Mouse (Mus musculus): ENCODE data around the gene Map2k1. TPM values are rescaled to one million over a fixed set of nuclear protein-coding genes. Genes with fewer than 3 reads are reported as not detected.

The Map2k1 gene
- polyA plus RNA-seq, 1 experiment from 2014 or later, result 30.9 TPM

DNA sequence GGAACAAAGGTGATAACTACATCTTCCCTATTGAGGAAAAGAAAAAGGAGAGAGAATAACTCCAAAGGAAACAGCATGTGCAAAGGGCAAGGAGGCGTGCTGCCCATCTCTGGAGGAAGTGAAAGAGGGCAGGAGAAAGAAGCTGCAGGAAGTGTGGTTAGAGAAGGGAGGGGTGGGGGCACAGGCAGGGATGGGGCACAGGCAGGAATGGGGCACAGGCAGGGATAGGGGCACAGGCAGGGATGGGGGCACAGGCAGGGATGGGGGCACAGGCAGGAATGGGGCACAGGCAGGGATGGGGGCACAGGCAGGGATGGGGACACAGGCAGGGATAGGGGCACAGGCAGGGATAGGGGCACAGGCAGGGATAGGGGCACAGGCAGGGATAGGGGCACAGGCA lies 4.1 kb downstream of the Map2k1 start:
- no peak overlapping the region for H3K4me2 ChIP-seq
- H3K27me3 ChIP-seq, result no peaks in the 10 kb centered on the region
- no peaks in the 10 kb centered on the region for H3K9me3 ChIP-seq (replicated peaks)
- 63% methylated on average over 1 of the region's 1 CpGs for WGBS (ENCODE audit: insufficient replicate concordance)
- H3K9ac ChIP-seq, result no peak overlapping the region
- no peak overlapping the region for H3K4me3 ChIP-seq (replicated peaks)
- ATAC-seq (ENCODE audit: insufficient read depth), result no peak
- H3K4me1 ChIP-seq (replicated peaks), result peaks cover 31% of the 10 kb centered on the region
- no peak overlapping the region for H3K27ac ChIP-seq (replicated peaks)
- H3K36me3 ChIP-seq (replicated peaks), result no peaks in the 10 kb centered on the region; the same call in 1 of the 2 replicates

DNA sequence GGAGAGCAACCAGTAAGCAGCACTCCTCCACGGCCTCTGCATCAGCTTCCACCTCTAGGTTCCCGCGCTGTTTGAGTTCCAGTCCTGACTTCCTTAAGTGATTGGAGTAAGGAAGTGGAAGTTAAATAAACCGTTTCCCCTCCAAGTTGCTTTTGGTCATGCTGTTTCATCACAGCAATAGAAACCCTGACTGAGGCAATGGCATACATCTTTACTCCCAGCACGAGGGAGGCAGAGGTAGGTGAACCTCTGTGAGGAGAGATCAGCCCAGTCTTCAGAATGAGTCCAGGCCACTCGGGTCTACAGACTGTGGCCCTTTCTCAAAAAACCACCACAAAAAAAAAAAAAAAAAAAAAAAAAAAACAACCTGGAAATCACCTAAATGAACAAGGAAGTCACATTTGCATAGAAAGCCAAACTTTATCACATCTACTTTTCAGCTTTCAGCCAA lies 11.0 kb downstream of the Map2k1 start:
- Histone ChIP-seq H3K36me3 (replicated peaks) (no peaks in the 10 kb centered on the region), H3K27ac (replicated peaks) (no peak overlapping the region), H3K4me2 (no peak overlapping the region), H3K4me3 (replicated peaks) (no peak overlapping the region), H3K9me3 (replicated peaks) (no peaks in the 10 kb centered on the region), H3K9ac (no peak overlapping the region), H3K4me1 (replicated peaks) (peaks cover 7% of the 10 kb centered on the region), H3K27me3 (no peaks in the 10 kb centered on the region)
- no peak for ATAC-seq (ENCODE audit: insufficient read depth)
- 31% methylated on average over 6 of the region's 6 CpGs for WGBS (ENCODE audit: insufficient replicate concordance)

DNA sequence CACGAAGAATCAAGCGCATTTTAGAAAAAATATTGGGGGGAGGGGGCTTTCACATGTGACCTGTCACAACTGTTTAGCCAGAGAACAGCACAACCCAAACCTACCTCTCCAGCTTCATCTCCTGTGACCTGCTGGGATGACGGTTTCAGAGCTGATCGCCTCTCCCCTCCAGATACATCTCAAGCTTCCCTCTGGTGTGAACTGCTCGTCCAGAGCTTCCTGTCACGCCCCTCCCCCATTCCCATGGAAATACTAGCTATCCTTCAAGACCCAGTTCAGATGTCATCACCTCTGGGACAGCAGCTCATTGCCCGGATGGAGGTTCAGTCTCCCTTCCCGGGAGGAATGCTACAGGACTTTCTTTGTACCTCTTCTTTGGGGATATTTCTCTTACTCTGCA lies 12.8 kb downstream of the Map2k1 start:
- no peak overlapping the region for H3K4me3 ChIP-seq (replicated peaks)
- no peak overlapping the region for H3K9ac ChIP-seq
- 0 out of 2 replicates have a peak, but pooled peaks cover 4% of the 10 kb centered on the region for H3K36me3 ChIP-seq (replicated peaks)
- no peak overlapping the region for H3K4me2 ChIP-seq
- H3K4me1 ChIP-seq (replicated peaks), result peaks cover 7% of the 10 kb centered on the region
- WGBS (ENCODE audit: insufficient replicate concordance), result 41% methylated on average over 8 of the region's 8 CpGs
- no peaks in the 10 kb centered on the region for H3K27me3 ChIP-seq
- ATAC-seq (ENCODE audit: insufficient read depth), result no peak
- H3K9me3 ChIP-seq (replicated peaks), result no peaks in the 10 kb centered on the region
- H3K27ac ChIP-seq (replicated peaks), result no peak overlapping the region

DNA sequence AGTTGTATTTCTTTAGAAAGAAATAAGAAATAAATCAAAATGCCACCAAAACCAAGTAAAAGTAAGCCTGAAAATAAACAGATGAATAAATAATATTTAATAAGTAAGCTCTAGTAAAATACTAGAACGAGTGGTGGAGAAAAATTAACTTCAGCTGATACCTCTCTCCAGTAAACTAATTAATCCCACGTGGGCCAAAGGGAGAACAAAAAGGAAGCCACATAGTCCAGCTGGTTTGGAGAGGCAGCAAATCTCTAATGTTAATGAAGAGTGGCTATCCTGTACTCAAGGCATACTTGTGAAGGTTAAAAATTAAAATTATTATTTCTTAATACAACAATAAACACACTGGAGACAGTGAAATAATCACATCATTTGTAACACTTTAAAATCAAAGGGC lies 13.3 kb downstream of the Map2k1 start:
- no peak overlapping the region for H3K9ac ChIP-seq
- H3K27me3 ChIP-seq, result no peaks in the 10 kb centered on the region
- no peak overlapping the region for H3K27ac ChIP-seq (replicated peaks)
- no peak for ATAC-seq (ENCODE audit: insufficient read depth)
- no peak overlapping the region for H3K4me3 ChIP-seq (replicated peaks)
- WGBS (ENCODE audit: insufficient replicate concordance), result 51% methylated on average over 2 of the region's 2 CpGs
- peaks cover 8% of the 10 kb centered on the region for H3K4me1 ChIP-seq (replicated peaks)
- no peak overlapping the region for H3K4me2 ChIP-seq
- H3K36me3 ChIP-seq (replicated peaks), result 0 out of 2 replicates have a peak, but pooled peaks cover 4% of the 10 kb centered on the region
- no peaks in the 10 kb centered on the region for H3K9me3 ChIP-seq (replicated peaks)

DNA sequence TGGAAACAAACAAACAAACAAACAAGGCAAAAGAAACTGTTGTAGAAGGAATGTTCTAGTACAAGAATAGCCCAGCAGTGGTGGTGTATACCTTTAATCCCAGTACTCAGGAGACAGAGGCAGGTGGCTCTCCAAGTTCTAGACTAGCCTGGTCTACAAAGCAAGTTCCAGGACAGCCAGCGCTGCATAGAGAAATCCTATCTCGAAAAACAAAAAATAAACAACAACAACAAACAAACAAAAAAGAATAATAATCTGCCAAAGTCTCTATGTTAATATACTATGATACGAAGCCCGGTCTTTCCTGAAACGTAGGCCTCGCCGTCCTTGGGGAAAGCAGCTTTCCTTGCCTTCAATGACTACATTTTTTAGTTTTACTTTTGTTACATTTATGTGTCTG lies 17.4 kb downstream of the Map2k1 start:
- Histone ChIP-seq H3K9ac (no peak overlapping the region), H3K9me3 (replicated peaks) (no peaks in the 10 kb centered on the region), H3K27me3 (no peaks in the 10 kb centered on the region), H3K4me2 (no peak overlapping the region), H3K4me3 (replicated peaks) (no peak overlapping the region), H3K27ac (replicated peaks) (no peak overlapping the region), H3K36me3 (replicated peaks) (0 out of 2 replicates have a peak, but pooled peaks cover 4% of the 10 kb centered on the region), H3K4me1 (replicated peaks) (peaks cover 9% of the 10 kb centered on the region)
- ATAC-seq (ENCODE audit: insufficient read depth), result no peak
- 83% methylated on average over 7 of the region's 7 CpGs for WGBS (ENCODE audit: insufficient replicate concordance)

DNA sequence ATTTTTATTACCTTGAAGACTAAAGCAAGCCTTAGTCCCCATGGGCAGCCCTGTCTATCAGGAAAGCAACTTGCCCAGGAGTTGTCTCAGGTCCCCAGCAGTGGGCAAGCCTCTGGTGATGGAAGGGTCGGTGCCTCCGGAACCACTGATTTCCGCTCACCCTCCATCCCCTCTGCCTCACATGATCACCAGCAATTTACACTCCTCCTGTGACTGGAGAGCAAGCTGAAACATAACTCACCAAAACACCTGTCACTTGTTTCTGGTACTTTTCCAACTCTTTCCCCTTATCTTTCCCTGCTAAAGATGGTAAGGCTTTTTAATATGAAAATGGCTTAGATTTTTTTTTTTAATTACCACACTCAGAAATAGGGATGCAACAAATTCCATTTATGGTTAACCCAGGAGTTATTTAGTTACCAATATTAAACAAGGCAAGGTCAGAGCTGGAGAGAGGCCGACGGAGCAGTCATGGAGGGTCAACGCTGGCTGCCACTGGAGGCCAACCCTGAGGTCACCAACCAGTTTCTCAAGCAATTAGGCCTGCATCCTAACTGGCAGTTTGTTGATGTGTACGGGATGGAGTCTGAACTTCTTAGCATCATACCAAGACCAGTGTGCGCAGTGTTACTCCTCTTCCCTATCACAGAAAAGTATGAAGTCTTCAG lies 18.5 kb downstream of the Map2k1 start, which contains the start of gene Uchl4:
Gene Uchl4, plus strand, starts transcription at position 434 of the 668 bp plus-strand sequence.
- H3K36me3 ChIP-seq (replicated peaks), result 0 out of 2 replicates have a peak, but pooled peaks cover 4% of the 10 kb centered on the region
- no peak within 1 kb of the TSS for H3K4me3 ChIP-seq (replicated peaks)
- no peaks in the 10 kb centered on the region for H3K9me3 ChIP-seq (replicated peaks)
- H3K4me2 ChIP-seq, result no peak within 1 kb of the TSS
- H3K9ac ChIP-seq, result no peak within 1 kb of the TSS
- no peak within 1 kb of the TSS for H3K27ac ChIP-seq (replicated peaks)
- H3K27me3 ChIP-seq, result no peaks in the 10 kb centered on the region
- H3K4me1 ChIP-seq (replicated peaks), result 0 out of 2 replicates have a peak, but pooled peaks cover 5% of the 10 kb centered on the region
- no peak for ATAC-seq (ENCODE audit: insufficient read depth)
- 76% methylated on average over 8 of the region's 8 CpGs for WGBS (ENCODE audit: insufficient replicate concordance)

DNA sequence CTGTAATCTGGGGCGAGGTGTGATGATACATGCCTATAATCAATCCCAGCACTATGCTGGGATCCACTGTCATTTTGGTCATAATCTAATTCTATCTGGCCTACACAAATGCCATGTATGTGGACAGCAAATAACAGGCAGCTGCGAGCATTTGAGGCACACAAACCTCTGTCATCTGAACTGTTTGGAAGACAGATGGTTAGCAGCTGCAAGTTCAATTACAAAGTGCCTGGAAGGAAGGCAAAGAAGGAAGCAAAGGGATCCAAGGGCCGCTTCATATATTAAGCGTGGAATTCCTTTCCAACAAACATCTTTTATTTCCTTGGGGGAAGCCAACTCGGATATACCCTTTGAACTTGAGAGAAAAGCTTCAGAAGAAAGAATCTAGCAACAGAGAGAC lies 19.8 kb downstream of the Map2k1 start:
- H3K9me3 ChIP-seq (replicated peaks), result no peaks in the 10 kb centered on the region
- ATAC-seq (ENCODE audit: insufficient read depth), result no peak
- H3K9ac ChIP-seq, result no peak overlapping the region
- H3K4me1 ChIP-seq (replicated peaks), result peaks cover 5% of the 10 kb centered on the region; the same call in 1 of the 2 replicates
- H3K27me3 ChIP-seq, result no peaks in the 10 kb centered on the region
- H3K4me3 ChIP-seq (replicated peaks), result no peak overlapping the region
- no peak overlapping the region for H3K27ac ChIP-seq (replicated peaks)
- WGBS (ENCODE audit: insufficient replicate concordance), result 67% methylated on average over 5 of the region's 5 CpGs
- H3K36me3 ChIP-seq (replicated peaks), result 0 out of 2 replicates have a peak, but pooled peaks cover 4% of the 10 kb centered on the region
- H3K4me2 ChIP-seq, result no peak overlapping the region

DNA sequence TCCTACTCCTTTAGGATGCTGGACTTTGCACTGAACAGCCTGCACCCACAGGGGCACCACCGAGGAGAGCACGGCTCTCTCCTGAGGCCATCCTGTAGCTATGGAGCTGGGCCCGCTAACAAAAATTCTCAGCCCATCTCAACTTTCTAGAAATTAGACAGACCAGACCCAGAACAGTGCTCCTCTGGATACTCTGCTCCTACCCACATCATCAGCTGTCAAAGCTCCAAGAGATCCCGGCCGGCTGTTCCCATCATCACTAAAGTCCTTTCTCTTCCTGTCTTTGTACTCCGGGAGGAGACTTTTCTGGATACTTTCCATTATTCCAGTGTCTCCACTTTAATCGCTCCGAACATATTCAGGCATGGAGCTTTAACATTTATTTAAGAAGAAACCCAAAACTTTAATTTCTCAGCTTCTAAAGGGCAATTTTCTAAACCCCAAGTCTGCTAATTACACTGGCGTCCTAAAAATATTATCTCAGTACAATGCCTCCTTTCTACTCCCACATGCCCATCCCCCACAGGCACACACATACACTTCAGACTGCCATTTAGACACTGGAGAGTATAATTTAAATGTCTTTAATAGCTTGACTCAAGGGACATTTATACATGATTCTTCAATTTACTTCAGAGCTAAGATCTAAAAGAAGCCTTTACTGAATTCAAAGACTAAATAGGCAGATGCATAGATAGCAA lies 21.0 kb downstream of the Map2k1 start:
- Histone ChIP-seq H3K36me3 (replicated peaks) (0 out of 2 replicates have a peak, but pooled peaks cover 4% of the 10 kb centered on the region), H3K9ac (no peak overlapping the region), H3K27ac (replicated peaks) (no peak overlapping the region), H3K4me1 (replicated peaks) (peaks cover 5% of the 10 kb centered on the region; the same call in 1 of the 2 replicates), H3K27me3 (no peaks in the 10 kb centered on the region), H3K4me2 (no peak overlapping the region), H3K9me3 (replicated peaks) (no peaks in the 10 kb centered on the region), H3K4me3 (replicated peaks) (no peak overlapping the region)
- 70% methylated on average over 9 of the region's 9 CpGs for WGBS (ENCODE audit: insufficient replicate concordance)
- ATAC-seq (ENCODE audit: insufficient read depth), result no peak

DNA sequence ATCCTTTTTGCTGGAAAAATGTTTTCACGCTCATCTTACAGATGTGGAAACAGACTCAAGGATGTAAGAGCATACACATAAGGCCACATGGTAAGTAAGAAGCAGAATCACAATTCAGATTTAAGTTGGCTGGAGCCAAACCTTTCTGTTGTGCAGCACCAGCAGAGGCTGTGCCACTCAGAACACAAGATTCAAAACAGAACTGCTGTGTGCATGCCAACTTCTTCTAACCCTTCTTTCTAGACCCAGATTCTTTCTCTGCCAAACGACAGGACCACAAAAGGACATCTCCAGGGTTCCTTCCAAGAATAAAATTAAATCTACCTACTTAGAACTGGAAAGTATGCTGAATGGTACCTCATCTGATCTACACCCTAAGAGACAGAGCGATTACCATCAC lies 21.8 kb downstream of the Map2k1 start:
- no peak overlapping the region for H3K27ac ChIP-seq (replicated peaks)
- 0 out of 2 replicates have a peak, but pooled peaks cover 4% of the 10 kb centered on the region for H3K36me3 ChIP-seq (replicated peaks)
- no peak overlapping the region for H3K4me2 ChIP-seq
- peaks cover 6% of the 10 kb centered on the region; the same call in 1 of the 2 replicates for H3K4me1 ChIP-seq (replicated peaks)
- H3K9ac ChIP-seq, result no peak overlapping the region
- ATAC-seq (ENCODE audit: insufficient read depth), result no peak
- H3K9me3 ChIP-seq (replicated peaks), result no peaks in the 10 kb centered on the region
- no peaks in the 10 kb centered on the region for H3K27me3 ChIP-seq
- no peak overlapping the region for H3K4me3 ChIP-seq (replicated peaks)
- 75% methylated on average over 3 of the region's 3 CpGs for WGBS (ENCODE audit: insufficient replicate concordance)

DNA sequence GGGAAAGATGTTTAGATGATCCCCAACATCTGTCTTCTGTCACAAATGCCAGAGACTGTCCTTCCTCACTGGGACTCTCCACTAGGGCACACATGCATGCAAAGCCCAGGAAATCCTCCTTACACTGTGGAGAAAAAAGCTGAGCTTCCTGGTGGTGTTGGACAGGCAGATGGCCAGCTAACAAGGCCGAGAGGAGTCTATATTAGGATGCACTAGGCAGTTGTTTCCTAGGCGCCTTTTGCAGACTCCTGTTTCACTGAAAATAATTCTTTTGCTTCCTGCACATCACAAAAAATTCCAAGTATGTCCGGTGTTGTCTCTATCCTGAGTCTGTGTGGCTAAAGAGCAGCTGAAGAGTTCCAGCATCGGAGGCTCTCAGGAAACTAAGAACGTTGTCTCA lies 22.3 kb downstream of the Map2k1 start:
- Histone ChIP-seq H3K27me3 (no peaks in the 10 kb centered on the region), H3K27ac (replicated peaks) (no peak overlapping the region), H3K36me3 (replicated peaks) (0 out of 2 replicates have a peak, but pooled peaks cover 2% of the 10 kb centered on the region), H3K4me2 (no peak overlapping the region), H3K9ac (no peak overlapping the region), H3K4me1 (replicated peaks) (peaks cover 12% of the 10 kb centered on the region), H3K4me3 (replicated peaks) (no peak overlapping the region), H3K9me3 (replicated peaks) (no peaks in the 10 kb centered on the region)
- 63% methylated on average over 5 of the region's 5 CpGs for WGBS (ENCODE audit: insufficient replicate concordance)
- ATAC-seq (ENCODE audit: insufficient read depth), result no peak

DNA sequence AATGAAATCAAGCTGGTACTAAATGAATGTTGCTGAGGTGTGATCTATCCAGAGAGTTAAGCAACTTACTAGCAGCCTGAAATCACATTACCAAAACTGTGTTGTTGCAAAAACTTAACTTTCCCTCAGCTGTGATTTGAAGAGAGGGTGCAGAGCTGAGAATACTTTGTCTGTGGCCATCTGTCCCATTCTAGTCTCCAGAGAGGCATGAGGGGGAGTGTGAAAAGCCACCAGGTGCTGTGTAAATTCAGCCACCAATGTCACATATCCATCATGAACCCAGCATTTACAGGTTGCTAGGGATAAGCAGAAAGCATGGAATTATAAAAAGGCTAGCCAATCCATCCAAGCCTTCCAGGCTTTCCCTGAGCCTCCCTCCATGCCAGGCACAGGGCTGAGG lies 24.5 kb downstream of the Map2k1 start:
- ATAC-seq (ENCODE audit: insufficient read depth), result no peak
- Histone ChIP-seq H3K36me3 (replicated peaks) (no peaks in the 10 kb centered on the region), H3K27ac (replicated peaks) (no peak overlapping the region), H3K4me2 (no peak overlapping the region), H3K4me1 (replicated peaks) (peaks cover 14% of the 10 kb centered on the region), H3K27me3 (no peaks in the 10 kb centered on the region), H3K9ac (no peak overlapping the region), H3K4me3 (replicated peaks) (no peak overlapping the region), H3K9me3 (replicated peaks) (no peaks in the 10 kb centered on the region)
